Mouse (Mus musculus) kidney, embryonic 14.5 days (tissue): ENCODE data around the gene Bcat2. TPM values are rescaled to one million over a fixed set of nuclear protein-coding genes. Genes with fewer than 3 reads are reported as not detected.
A peak's percentile ranks its signal among the peaks of the same experiment; 100 is the strongest.

Experiments
- ATAC-seq: fragments of 200-750 bp; cut with Nextera tagmentation; 2 replicates; pipeline ENCODE4 v1.8.0; 2017; ENCODE audit warnings: moderate number of reproducible peaks, mild to moderate bottlenecking, moderate TSS enrichment, moderate library complexity; ENCODE audit not compliant: low FRiP score, low TSS enrichment
- H3K27ac ChIP-seq: fragments of 300-500 bp; sonication (generic); 2 replicates; pipeline ENCODE4 v1.5.1; 2014; ENCODE audit warnings: low read depth, mild to moderate bottlenecking, low read length, moderate library complexity, mixed read lengths
- H3K27me3 ChIP-seq: fragments of 300-500 bp; sonication (generic); 2 replicates; pipeline ENCODE4 v1.6.1; 2014; ENCODE audit warnings: mild to moderate bottlenecking, low read length; ENCODE audit not compliant: control insufficient read depth, insufficient read depth
- H3K36me3 ChIP-seq: fragments of 300-500 bp; sonication (generic); 2 replicates; pipeline ENCODE4 v1.6.1; 2014; ENCODE audit warnings: low read length, mixed read lengths; ENCODE audit not compliant: control insufficient read depth, insufficient read depth
- H3K4me1 ChIP-seq: fragments of 300-500 bp; sonication (generic); 2 replicates; pipeline ENCODE4 v1.6.1; 2014; ENCODE audit warnings: low read length, mixed read lengths; ENCODE audit not compliant: control insufficient read depth, insufficient read depth
- H3K4me2 ChIP-seq: fragments of 300-500 bp; sonication (generic); replicated peaks from 2 replicates; pipeline ENCODE4 v1.6.1; 2014; ENCODE audit warnings: low read depth, mild to moderate bottlenecking, low read length
- H3K4me3 ChIP-seq: fragments of 300-500 bp; sonication (generic); 2 replicates; pipeline ENCODE4 v1.5.1; 2014; ENCODE audit warnings: mild to moderate bottlenecking, low read length
- H3K9ac ChIP-seq: fragments of 300-500 bp; sonication (generic); 2 replicates; pipeline ENCODE4 v1.6.1; 2014; ENCODE audit warnings: low read depth, mild to moderate bottlenecking, low read length, moderate library complexity
- H3K9me3 ChIP-seq: fragments of 300-500 bp; sonication (generic); 2 replicates; pipeline ENCODE4 v1.6.1; 2016; ENCODE audit warnings: low read length; ENCODE audit not compliant: control insufficient read depth
- WGBS: fragments of 180-500 bp; shearing (Covaris S2); extraction: QIAGEN DNeasy Blood & Tissue Kit; methylation state at CpG from one replicate; pipeline ENCODE4 v1.1.7; 2014; 5-methylcytosine and 5-hydroxymethylcytosine counted together
- polyA plus RNA-seq: library from polyadenylated mRNA; unstranded; fragments of >200 nt; fragmentation: Nextera tagmentation; extraction: Ambion mirVana; gene quantifications from 2 replicates; pipeline ENCODE4 v1.2.1, GENCODE M21; 2014

The Bcat2 gene
- polyA plus RNA-seq, 1 experiment from 2014 or later, result 73.7 TPM

DNA sequence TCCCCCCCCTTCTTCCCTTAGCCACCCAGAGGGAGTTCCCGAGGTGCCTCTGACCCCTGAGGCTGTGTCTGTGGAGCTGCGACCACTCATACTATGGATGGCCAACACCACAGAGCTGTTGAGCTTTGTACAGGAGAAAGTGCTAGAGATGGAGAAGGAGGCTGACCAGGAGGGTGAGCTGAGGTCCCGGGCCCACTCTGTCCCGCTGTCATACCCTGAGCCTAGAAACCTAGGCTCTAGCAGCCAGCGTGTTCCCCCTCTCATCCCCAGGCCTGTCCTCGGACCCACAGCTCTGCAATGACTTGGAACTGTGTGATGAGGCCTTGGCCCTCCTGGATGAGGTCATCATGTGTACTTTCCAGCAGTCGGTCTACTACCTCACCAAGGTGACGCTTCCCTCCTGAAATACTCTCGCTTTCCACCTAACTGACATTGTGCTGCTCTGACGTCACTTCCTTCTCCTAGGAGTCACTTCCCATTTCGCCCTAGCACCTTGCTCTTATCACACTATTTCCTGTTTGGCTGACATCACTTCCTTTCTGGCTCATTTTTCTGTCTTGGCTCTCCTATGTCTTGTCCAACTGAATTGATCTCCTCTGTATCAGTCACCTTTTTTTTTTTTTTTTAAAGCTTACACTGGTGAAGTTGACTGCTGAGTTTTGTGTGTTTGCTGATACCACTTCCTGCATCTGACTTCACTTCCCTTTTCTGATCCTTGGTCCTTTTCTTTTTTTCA, 65.2 kb downstream of the Bcat2 start:
- Histone ChIP-seq H3K4me3 (no peak overlapping the region), H3K9ac (no peak overlapping the region), H3K4me1 (peaks cover 19% of the 10 kb centered on the region), H3K36me3 (0 out of 2 replicates have a peak, but pooled peaks cover 4% of the 10 kb centered on the region), H3K27me3 (0 out of 2 replicates have a peak, but pooled peaks cover 6% of the 10 kb centered on the region), H3K27ac (peak overlapping the region; percentile 9; the same call in 1 of the 2 replicates), H3K4me2 (no peak overlapping the region), H3K9me3 (no peaks in the 10 kb centered on the region; the same call in 1 of the 2 replicates)
- whole genome bisulfite sequencing, result 83% methylated on average over 11 of the region's 11 CpGs
- no peak for ATAC-seq

- Histone ChIP-seq H3K4me1 (peaks cover 27% of the 10 kb centered on the region), H3K9me3 (no peaks in the 10 kb centered on the region; the same call in 1 of the 2 replicates), H3K27ac (peak overlapping the region; percentile 13; the same call in 1 of the 2 replicates), H3K27me3 (0 out of 2 replicates have a peak, but pooled peaks cover 6% of the 10 kb centered on the region), H3K9ac (no peak overlapping the region), H3K4me3 (no peak overlapping the region), H3K36me3 (0 out of 2 replicates have a peak, but pooled peaks cover 4% of the 10 kb centered on the region), H3K4me2 (no peak overlapping the region)
- 69% methylated on average over 15 of the region's 15 CpGs for WGBS
- no peak for ATAC-seq
Observed at GRCm38 (mm10) chr7:45635711-45636688, 66.0 kb downstream of the Bcat2 start.

GRCm38 (mm10) chr7:45637710-45638109, 67.8 kb downstream of the Bcat2 start:
- Histone ChIP-seq H3K9me3 (no peaks in the 10 kb centered on the region; the same call in 1 of the 2 replicates), H3K27me3 (0 out of 2 replicates have a peak, but pooled peaks cover 6% of the 10 kb centered on the region), H3K27ac (no peak overlapping the region), H3K9ac (no peak overlapping the region), H3K4me3 (no peak overlapping the region), H3K4me2 (peak overlapping the region; percentile 40; the same call in 1 of the 2 replicates), H3K36me3 (0 out of 2 replicates have a peak, but pooled peaks cover 4% of the 10 kb centered on the region), H3K4me1 (peaks cover 36% of the 10 kb centered on the region)
- ATAC-seq, result no peak
- WGBS, result 96% methylated on average over 6 of the region's 6 CpGs

GRCm38 (mm10) chr7:45638623-45639401, 68.9 kb downstream of the Bcat2 start:
- Histone ChIP-seq H3K9me3 (no peaks in the 10 kb centered on the region; the same call in 1 of the 2 replicates), H3K27ac (0 out of 2 replicates have a peak overlapping the region, but pooled peaks have one; percentile 3), H3K4me1 (peaks cover 39% of the 10 kb centered on the region)

More at GRCm38 (mm10) chr7:45638623-45639401, 68.9 kb downstream of the Bcat2 start:
- ATAC-seq, result peak; percentile 82
- Histone ChIP-seq H3K4me2 (peak overlapping the region; percentile 40), H3K27me3 (no peaks in the 10 kb centered on the region), H3K36me3 (0 out of 2 replicates have a peak, but pooled peaks cover 4% of the 10 kb centered on the region), H3K4me3 (peak overlapping the region; percentile 20; the same call in 1 of the 2 replicates), H3K9ac (peak overlapping the region; percentile 28)
- 20% methylated on average over 29 of the region's 29 CpGs for WGBS

Other genes starting within 250 kb of the Bcat2 start
- 10.1 and 11.3 TPM in 2 replicates for gene Trpm4, start 236.4 kb upstream of the Bcat2 start, polyA plus RNA-seq
- gene Hrc, start 234.9 kb upstream of the Bcat2 start, polyA plus RNA-seq, result 1.5 and 2.7 TPM in 2 replicates
- 6.7 and 7.6 TPM in 2 replicates for gene Ppfia3, start 203.1 kb upstream of the Bcat2 start, polyA plus RNA-seq
- gene Lin7b, start 199.6 kb upstream of the Bcat2 start, polyA plus RNA-seq, result 0.57 and 0.66 TPM in 2 replicates
- 100 and 171 TPM in 2 replicates for gene Snrnp70, start 174.4 kb upstream of the Bcat2 start, polyA plus RNA-seq
- not detected in 2 replicates for gene Kcna7, start 164.5 kb upstream of the Bcat2 start, polyA plus RNA-seq
- gene Ntf5, start 156.5 kb upstream of the Bcat2 start, polyA plus RNA-seq, result 1.3 and 1.4 TPM in 2 replicates
- gene Lhb, start 149.3 kb upstream of the Bcat2 start, polyA plus RNA-seq, result not detected in 2 replicates
- 21.4 and 35.0 TPM in 2 replicates for gene Gys1, start 135.3 kb upstream of the Bcat2 start, polyA plus RNA-seq
- 158 and 228 TPM in 2 replicates for gene Ruvbl2, start 132.1 kb upstream of the Bcat2 start, polyA plus RNA-seq
- gene Ftl1, start 110.3 kb upstream of the Bcat2 start, polyA plus RNA-seq, result 3,941 and 4,356 TPM in 2 replicates
- 97.3 and 110 TPM in 2 replicates for gene Bax, start 103.3 kb upstream of the Bcat2 start, polyA plus RNA-seq
- 0.64 and 0.84 TPM in 2 replicates for gene Tulp2, start 88.3 kb upstream of the Bcat2 start, polyA plus RNA-seq
- not detected in 2 replicates for gene Gm45808, start 83.3 kb upstream of the Bcat2 start, polyA plus RNA-seq
- gene Dhdh, start 81.3 kb upstream of the Bcat2 start, polyA plus RNA-seq, result 3.3 and 3.5 TPM in 2 replicates
- gene Nucb1, start 59.7 kb upstream of the Bcat2 start, polyA plus RNA-seq, result 141 and 190 TPM in 2 replicates
- 13.4 and 15.7 TPM in 2 replicates for gene Ppp1r15a, start 43.9 kb upstream of the Bcat2 start, polyA plus RNA-seq
- gene Plekha4, start 43.8 kb upstream of the Bcat2 start, polyA plus RNA-seq, result 4.7 and 5.1 TPM in 2 replicates
- gene Hsd17b14, start 15.3 kb upstream of the Bcat2 start, polyA plus RNA-seq, result 12.8 and 13.5 TPM in 2 replicates
- gene Fgf21, start 45.3 kb downstream of the Bcat2 start, polyA plus RNA-seq, result not detected in 2 replicates
- gene Fut1, start 47.1 kb downstream of the Bcat2 start, polyA plus RNA-seq, result 0.14 TPM in 2 replicates
- gene Izumo1, start 51.7 kb downstream of the Bcat2 start, polyA plus RNA-seq, result 0.11 and 0.23 TPM in 2 replicates
- 12.1 and 18.7 TPM in 2 replicates for gene Rasip1, start 57.3 kb downstream of the Bcat2 start, polyA plus RNA-seq
- gene Mamstr, start 69.8 kb downstream of the Bcat2 start, polyA plus RNA-seq, result 3.6 and 5.0 TPM in 2 replicates
- 0.26 and 0.31 TPM in 2 replicates for gene Fut2, start 96.2 kb downstream of the Bcat2 start, polyA plus RNA-seq
- gene Ntn5, start 113.9 kb downstream of the Bcat2 start, polyA plus RNA-seq, result 0.20 and 0.27 TPM in 2 replicates
- 0.17 and 0.28 TPM in 2 replicates for gene Sec1, start 124.2 kb downstream of the Bcat2 start, polyA plus RNA-seq
- 6.9 and 11.9 TPM in 2 replicates for gene Car11, start 129.7 kb downstream of the Bcat2 start, polyA plus RNA-seq
- 6.6 and 7.7 TPM in 2 replicates for gene Dbp, start 134.9 kb downstream of the Bcat2 start, polyA plus RNA-seq
- 1,328 and 1,679 TPM in 2 replicates for gene Rpl18, start 145.3 kb downstream of the Bcat2 start, polyA plus RNA-seq
- 16.8 and 23.9 TPM in 2 replicates for gene Sphk2, start 147.8 kb downstream of the Bcat2 start, polyA plus RNA-seq
- gene Fam83e, start 151.1 kb downstream of the Bcat2 start, polyA plus RNA-seq, result 1.2 and 2.1 TPM in 2 replicates
- 0.29 TPM in 1 of 2 replicates, not detected in the other for gene Spaca4, start 155.7 kb downstream of the Bcat2 start, polyA plus RNA-seq
- 2.8 and 4.2 TPM in 2 replicates for gene Lmtk3, start 213.6 kb downstream of the Bcat2 start, polyA plus RNA-seq
- 3.2 and 3.8 TPM in 2 replicates for gene Sult2b1, start 214.5 kb downstream of the Bcat2 start, polyA plus RNA-seq
- gene Cyth2, start 244.4 kb downstream of the Bcat2 start, polyA plus RNA-seq, result 109 and 111 TPM in 2 replicates